Mouse (Mus musculus): ENCODE results near the gene Pdzd2.

DNA sequence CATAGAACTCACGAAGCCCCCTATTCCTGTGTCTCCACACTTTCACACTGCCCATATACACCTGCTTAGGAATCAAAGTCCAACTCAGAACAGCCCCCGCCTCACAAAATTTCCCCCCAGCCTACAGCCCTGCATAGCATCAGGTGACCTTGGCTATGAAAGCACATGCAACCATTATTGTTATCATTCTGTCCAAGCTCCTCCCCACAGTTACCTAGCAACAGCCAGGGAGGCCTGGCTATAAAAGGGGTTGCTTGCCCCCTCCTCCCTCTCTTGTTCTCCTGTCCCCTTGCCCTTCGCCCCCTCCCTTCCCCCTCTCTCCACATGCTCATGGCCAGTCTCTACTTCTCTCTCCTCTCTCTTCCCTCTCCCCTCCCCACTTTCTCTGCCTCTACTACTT, 259.4 kb downstream of the Pdzd2 start:
- TF ChIP-seq CTCF (IDR thresholded peaks at IDR 0.05; ENCODE audit: extremely low read depth, insufficient read length, insufficient replicate concordance, low read depth, low read length), result no peak
- no peak for TF ChIP-seq POLR2A (IDR thresholded peaks at IDR 0.05; ENCODE audit: low read depth, low read length)
